Mouse (Mus musculus) cerebellum, adult (tissue): ENCODE data around the gene Thbs1.
A peak's percentile ranks its signal among the peaks of the same experiment; 100 is the strongest.
"Not testable (repeated sequence)": the region's sequence is repeated elsewhere in the genome, so short reads cannot be mapped to it uniquely, and the experiment has no call there.

Source experiments
- ATAC-seq: cut with Nextera tagmentation; 2 replicates; pipeline ENCODE4 v1.9.2; 2017; ENCODE audit warnings: mild to moderate bottlenecking, moderate library complexity, mixed read lengths; ENCODE audit not compliant: insufficient number of reproducible peaks, low FRiP score, low TSS enrichment

Gene Thbs1

DNA sequence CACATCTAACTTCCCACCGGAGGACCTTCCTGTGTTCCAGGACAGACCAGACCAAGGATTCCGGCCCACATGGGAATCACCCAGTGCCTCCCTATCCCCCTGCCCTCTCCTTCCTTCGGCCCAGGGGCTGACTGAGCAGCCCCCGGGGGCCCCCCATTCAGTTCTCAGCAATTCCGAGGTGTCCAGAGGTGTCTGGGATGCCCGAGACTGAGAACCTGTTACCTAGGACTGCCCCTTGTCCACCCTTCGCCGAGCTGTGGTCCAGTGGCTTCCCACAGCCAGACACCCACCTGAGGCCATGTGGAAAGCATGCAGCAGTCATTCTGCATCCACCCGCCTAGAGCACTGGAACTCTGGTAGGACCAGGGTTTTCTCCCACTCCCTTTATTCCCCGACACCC is 30.0 kb downstream of the Thbs1 start:
- ATAC-seq, result no peak

GRCm38 (mm10) chr2:118147749-118148148 is 36.1 kb downstream of the Thbs1 start:
- not testable (repeated sequence) for ATAC-seq

- no peak for ATAC-seq
Measured at GRCm38 (mm10) chr2:118148321-118149142, 36.9 kb downstream of the Thbs1 start.

DNA sequence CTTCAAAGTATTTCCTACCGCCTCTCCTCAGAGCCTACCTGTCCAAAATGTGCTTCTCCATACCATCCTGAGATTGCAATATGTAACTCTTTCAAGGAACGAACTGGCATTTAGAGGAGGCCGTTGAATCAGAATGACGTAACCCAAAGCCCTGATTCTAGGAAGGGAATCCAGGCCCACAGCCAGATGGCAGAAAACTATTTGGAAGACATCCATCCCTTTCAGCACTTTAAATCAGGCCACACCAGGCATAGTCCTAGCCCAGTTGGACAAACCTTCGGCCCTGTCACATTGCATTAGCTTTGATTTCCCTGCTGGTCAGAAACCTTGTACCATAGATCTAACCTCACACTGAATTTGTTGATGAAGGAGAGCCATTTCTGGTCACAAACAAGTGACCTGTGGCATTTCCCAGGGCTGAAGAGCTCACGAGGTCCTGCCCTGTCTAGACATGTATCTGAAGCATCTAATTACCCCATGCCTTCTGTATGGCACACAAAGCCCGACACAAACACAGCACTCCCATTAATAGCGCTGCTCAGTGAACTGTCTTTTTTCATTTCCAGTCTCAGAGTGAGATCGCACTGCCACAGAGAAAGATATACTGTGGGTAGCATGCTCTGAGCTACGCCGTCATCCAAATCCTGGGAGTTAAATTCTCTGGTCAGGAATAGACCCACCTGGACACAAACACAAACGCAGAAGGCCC is 38.3 kb downstream of the Thbs1 start:
- ATAC-seq, result peak; percentile 89

DNA sequence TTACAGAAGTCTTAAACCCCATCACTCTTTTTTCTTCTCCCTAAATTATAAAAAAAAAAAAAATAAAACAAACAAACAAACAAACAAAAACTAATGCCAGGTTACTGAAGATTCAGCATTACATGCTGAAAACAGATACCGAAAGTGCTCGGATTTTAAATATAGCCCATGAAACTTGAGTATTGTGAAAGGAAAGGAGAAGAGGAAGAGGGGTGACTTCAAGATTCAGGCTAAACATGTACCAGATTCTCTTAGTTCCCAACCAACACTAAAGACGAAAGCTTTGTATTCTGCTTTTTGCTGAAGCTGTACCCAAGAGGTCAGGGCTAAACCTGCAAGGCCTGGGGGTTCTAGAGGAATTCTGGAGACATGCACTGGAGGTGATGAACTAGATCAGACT is 46.4 kb downstream of the Thbs1 start:
- ATAC-seq, result no peak

DNA sequence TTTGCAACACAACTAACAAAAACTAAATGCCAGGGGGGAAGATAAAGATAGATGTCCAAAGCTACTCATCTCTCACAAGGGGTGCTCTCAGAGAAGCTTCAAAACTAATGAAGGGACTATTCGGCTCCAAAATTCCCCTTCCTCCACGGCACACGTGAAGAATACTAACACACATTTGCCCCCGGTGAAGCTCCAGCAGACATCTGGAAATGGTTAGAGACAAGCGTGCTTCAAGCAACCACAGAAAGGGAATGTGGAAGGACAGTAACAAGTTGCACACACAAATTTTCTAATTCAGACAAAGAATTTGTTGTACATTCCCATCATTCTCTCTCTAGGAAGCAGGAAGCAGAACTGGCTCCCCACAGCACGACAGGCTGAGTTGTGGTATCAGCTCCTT is 47.5 kb downstream of the Thbs1 start:
- no peak for ATAC-seq

- no peak for ATAC-seq
Measured at GRCm38 (mm10) chr2:118160547-118160946, 48.9 kb downstream of the Thbs1 start.

GRCm38 (mm10) chr2:118160991-118161390 is 49.3 kb downstream of the Thbs1 start:
- ATAC-seq, result no peak

GRCm38 (mm10) chr2:118162486-118162885 is 50.8 kb downstream of the Thbs1 start:
- ATAC-seq, result no peak

GRCm38 (mm10) chr2:118164137-118164536 is 52.5 kb downstream of the Thbs1 start:
- no peak for ATAC-seq

DNA sequence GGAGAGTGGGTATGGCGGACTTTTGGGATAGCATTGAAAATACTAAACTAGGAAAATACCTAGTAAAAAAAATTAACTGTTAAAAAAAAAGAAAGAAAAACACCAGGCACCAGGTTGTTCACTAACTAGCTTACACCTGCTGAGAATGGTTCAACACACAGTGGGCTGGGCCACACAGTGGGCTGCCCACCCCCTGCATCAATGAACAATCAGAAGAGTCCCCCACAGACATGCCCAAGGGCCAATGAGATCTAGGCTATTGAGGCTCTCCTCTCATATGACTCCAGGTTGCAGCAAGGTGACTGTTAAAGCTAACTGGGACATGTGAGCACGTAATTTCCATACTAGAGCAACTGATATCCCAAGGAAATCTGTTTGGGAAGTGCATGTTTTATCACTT is 54.0 kb downstream of the Thbs1 start:
- no peak for ATAC-seq

DNA sequence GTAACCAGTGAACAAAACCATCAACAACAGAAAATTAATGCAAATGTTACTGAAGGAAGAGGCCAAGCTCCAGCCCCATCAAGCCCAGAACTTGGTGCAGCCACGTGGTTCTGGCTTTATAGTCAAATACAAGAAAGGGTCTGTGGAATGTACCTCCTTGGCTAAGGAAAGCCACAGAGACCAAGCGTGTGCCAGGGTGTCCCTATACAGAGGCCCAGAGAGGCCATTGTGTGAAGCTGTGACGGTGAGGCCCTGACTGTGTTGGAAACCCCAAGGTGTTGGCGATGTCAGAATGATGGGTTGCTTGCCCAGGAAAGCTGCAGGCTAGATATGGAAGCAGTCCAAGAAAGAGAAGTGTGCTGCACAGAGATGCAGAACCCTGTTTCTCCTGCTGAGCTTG is 56.1 kb downstream of the Thbs1 start:
- no peak for ATAC-seq

DNA sequence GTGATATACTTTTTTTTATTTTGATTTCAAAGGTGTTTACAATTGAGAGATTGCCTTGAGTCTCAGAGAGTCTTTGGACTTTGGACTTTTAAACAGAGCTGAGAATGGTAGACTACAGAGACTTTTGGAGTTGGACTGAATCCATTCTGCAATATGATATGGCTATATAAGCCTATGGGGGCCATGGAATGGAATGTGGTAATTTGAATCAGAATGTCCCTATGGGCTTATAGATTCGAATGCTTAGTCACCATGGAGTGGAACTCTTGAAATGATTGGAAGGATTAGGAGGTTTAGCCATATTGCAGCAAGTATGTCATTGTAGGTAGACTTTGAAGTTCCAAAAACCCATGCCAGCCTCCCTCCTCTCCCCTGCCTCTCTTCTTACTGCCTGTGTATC is 56.5 kb downstream of the Thbs1 start:
- ATAC-seq, result no peak

- ATAC-seq, result no peak
Measured at GRCm38 (mm10) chr2:118174558-118175383, 63.1 kb downstream of the Thbs1 start.
